Mouse (Mus musculus) lung, postnatal 10 days (tissue): ENCODE data around the gene Palm2.

Source experiments
- DNase-seq: peaks from one replicate; pipeline ENCODE4 v3.0.0; 2021

Palm2 gene

DNA sequence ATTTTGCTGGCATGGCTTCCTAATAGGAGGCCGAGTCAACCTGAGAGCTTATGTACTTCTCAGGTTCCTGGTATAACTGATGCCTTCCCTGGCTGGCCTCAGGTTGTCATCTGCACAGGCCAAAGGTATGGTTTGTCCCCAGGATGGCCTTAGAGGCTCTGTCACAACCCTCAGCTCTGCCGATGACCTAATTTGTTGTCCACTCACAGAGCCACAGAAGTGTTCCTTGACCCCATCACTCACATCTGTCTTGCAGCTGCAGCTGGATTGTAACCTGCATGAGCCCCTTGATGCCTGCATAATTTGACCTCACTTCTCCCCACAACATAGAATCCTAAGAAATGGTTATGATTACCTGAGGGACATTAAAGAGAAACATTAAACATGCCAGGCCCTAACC, 190.8 kb downstream of the Palm2 start:
- no peak for DNase-seq

DNA sequence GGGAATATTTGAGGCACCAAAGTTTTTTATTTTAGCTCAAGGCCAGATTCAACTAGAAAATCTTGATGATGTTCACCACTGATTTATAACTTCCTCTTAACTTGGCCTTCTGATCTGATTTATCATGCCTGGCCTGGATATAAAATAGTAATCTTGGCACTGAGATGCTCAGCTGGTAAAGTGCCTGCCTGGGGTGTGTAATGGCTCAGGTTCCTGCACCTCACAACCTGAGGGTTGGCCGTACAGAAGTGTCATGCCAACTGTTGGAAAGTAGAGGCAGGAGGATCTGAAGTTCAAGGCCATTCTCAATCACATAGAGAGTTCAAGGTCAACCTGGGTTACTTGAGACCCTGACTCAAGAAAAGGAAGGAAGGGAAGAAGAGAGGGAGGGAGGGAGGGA, 191.3 kb downstream of the Palm2 start:
- DNase-seq = no peak

DNA sequence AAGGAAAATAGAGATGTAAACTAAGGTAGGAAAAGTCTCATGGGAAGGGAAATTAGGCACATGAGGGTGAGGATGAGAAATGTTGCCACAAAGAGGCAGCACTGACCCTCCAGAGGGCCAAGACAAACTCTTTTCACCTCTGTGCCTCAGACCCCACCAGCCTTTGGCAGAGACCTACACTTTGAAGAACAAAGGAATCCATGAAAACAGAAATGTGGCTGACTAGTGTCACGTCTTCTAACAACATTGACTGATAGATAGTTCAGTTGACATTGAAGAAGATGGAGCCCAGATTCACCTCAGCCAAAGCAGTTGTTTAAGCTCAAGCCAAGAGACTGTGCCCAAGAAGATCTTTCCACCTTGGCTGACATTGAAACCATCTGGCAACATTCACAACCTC, 191.7 kb downstream of the Palm2 start:
- no peak for DNase-seq

DNA sequence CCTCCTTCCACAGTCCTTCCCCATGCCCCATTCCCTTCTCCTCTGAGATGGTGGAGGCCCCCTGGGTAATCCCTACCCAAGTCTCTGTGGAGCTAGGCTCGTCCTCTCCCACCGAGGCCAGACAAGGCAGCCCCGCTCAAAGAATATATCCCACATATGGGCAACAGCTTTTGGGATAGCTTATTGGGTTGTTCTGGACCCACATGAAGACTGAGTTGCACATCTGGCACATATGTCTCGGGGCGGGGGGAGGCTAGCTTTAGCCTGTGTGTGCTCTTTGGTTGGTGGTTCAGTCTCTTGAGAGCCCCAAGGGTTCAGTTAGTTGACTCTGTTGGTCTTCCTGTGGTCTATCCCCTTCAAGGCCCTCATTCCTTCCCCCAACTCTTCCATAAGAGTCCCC, 192.9 kb downstream of the Palm2 start:
- DNase-seq = no peak

DNA sequence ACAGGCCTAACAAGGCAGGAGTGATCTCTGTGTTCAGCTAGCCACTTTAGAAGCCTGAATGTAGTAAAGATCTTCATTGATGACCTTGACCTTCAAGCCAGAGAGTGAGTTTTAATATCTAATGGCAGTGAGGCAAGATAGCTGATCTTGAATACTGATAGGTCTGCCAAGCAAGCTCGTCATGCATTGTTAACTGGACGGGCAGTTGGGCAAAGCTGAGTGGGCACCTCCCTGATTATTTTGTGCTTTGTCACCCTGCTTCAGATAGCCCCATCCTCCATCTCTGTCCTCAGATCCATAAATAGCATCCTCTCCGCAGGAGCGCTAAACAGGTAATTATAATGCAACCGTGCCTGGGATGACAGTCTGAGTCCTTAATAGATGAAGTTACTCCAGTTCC, 198.3 kb downstream of the Palm2 start:
- DNase-seq = no peak

DNA sequence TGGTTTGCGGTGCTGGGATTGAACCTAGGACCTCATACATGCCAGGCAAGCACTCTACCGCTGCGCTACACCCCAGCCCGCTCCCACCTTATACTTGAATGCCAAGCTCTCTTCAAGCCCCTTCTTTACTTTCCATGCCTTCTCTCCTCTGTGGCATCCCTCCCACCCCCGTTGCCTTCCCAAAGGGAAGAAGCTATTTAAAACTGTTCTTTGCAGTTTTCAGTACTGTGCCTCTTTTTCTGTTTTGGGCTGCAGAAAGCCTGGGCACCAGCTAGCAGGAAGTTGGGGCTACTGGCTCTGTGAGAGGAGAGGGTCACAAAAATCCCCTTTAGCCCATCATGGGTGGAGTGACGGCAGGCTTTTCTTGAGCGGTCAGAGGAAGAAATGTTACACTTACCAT, 199.0 kb downstream of the Palm2 start:
- DNase-seq = no peak

DNA sequence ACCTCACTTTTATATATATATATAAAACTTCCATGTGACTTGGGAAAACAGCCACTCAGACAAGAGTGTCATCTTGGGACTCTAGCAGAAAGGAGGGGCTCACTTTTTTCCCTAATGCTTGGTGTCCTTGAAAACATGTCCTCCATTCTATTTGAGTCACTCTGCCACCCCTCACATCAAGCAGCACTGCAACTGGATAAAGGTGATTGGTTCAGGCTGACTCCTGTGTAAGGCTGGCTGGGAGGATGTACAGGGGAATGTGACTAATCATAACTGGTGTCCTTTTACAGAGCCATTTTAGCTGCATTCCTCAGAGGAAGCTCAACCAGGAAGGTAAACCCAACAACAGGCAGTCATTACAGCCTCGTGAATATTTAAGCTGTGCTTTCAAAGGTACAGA, 200.9 kb downstream of the Palm2 start:
- DNase-seq = no peak

DNA sequence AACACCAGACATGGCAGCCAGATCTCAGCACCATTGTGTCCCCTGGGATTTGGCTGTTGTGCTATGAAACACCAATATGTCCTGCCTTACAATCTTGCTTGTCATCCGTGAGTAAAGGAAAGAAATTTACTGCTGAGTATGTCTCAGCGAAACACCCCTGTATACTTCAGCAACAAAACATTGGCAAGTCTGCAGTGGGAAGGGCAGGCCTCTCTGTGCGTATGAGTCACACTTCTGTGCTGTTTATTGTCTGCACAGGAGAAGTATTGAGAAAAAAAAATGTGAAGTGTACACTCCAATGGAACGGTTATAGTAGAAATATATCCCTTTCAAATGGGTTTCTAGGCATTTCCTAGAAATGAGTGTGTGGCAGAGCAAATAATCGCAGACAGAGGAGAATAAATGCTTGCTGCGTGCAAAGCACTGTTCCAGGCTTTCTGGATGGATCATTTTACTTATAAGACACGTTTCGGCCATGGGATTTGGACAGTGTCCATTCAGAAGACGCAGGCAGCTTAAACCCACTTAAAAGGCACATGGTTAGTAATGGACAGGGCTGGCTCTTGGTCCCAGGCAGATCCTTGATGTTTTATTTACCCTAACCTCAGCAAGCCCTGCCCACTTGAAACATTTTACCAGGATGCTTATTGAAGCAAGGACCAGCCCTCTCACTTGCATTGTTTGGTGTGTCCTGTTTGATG, 202.9 kb downstream of the Palm2 start:
- DNase-seq = no peak

DNA sequence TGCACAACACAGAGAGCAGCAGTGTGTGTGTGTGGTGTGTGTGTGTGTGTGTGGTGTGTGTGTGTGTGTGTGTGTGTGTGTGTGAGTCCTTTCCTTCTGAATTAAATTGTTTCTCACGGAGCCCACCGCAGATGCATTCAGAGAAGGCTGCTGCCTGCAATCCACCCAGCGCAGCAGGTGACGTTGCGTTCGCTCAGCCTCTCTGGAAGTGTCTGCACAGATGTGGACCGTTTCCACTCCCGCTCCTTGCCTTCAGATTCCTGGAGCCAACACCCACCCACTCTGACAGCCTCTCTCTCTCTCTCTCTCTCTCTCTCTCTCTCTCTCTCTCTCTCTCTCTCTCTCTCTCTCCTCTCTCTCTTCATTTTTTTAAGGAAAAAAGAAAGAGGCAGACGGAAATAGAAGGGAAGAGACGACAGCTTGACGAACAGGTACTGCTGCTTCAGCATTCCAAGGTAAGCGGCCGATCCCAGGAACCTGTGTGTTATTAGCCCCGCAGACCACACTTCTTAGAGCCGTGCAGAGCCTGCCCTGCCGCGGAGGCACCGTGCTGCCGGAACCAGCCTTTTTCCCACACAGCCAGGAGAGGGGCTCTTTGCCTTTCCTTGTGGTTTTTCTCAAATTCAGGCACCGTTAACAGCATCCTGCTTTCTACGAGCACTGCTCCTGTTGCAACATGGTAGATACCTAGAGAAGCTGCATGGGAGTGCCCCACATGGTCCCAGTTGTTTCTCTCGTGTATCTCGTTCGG, 203.8 kb downstream of the Palm2 start:
- no peak for DNase-seq

DNA sequence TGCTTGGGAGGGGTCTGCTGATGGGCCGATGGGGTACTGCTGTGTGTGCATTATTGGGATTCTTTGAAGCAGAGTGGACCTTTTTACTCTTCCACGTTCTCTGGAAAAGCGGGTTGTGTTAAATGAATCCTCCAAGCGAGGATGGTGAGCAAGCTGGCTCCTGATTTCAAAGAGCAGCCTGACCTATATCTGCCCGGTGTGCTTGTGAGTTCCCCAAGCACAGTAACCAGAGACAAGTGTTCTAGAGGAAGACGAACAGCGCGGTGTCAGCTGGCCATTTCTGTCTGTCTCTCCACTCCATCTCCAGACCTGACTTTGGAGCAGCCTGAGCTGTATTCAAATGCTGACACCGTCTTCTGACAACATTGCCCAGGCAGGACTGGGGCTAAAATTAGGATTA, 204.9 kb downstream of the Palm2 start:
- DNase-seq = no peak

DNA sequence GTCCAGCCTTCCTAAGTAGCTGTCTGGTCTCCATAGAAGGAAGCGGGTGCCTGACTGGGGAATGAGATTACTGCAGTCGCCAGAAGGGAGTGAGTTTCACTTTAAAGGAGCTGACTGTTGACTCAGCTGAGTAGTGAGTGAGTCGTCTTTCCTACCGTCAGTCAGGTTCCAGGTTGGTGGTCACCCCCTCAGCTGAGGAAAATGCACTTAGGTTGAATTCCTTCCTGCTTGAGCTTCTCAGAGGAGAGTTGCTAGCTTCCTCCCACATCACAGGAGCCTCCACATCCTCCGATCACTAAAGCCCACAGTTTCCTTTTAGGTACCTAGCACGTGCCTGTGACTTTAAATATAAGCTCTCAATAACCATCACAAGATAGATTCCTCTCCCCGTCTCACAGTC, 206.2 kb downstream of the Palm2 start:
- no peak for DNase-seq

DNA sequence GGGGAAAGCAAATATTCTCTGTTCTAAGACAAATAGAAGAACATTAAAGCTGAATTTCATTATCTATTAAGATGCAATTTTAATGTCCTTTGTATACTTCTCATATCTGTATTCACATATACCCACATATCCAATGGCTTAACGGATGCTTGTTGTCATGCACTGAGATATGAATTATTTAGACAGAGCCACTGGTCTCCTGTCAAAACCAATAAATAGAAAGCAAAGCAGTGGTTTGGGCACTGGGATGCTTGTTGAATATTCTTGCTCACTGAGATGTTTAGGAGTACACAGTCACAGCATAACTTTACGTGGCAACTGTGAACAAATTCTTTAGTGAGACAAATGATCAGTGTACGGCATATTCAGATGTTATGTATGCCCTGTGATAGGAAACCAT, 206.9 kb downstream of the Palm2 start:
- no peak for DNase-seq

DNA sequence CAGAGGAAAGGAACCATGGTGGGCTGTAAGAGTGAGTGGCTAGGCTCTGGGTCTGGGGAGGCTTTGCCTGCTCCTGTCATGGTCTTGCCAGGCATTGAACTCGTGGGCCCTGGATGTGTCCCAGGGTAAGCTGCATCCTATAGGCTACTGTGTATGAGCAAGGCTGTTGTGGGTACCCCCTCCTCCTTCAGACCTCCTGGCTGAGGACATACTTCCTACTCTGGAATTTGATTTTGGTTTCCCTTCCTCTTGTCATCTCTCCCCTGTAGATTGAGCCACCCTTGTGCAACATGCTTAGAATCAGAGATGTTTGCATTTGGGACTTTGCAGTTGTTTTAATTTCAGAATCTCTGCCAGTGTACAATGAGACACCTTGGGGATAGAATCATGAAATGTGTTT, 216.9 kb downstream of the Palm2 start:
- no peak for DNase-seq

DNA sequence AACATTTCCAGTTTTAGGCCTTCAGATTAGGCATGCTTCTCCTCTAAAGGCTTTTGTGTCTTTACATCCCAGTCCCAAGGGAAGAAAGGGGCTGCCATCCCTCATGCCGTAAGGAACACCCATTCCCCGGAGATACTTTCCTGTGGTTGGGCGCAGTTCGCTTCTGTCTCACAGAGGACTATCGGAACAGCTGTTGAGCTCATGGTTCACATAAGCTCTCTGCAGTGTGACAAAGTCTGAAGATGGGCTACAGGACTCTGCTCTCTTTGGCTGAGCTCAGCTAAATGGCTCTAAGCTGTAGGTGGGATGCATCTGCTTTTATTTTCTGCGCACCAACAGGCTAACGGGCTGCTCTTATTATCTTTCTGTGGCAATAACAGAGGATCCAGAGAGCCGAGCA, 217.5 kb downstream of the Palm2 start:
- no peak for DNase-seq

DNA sequence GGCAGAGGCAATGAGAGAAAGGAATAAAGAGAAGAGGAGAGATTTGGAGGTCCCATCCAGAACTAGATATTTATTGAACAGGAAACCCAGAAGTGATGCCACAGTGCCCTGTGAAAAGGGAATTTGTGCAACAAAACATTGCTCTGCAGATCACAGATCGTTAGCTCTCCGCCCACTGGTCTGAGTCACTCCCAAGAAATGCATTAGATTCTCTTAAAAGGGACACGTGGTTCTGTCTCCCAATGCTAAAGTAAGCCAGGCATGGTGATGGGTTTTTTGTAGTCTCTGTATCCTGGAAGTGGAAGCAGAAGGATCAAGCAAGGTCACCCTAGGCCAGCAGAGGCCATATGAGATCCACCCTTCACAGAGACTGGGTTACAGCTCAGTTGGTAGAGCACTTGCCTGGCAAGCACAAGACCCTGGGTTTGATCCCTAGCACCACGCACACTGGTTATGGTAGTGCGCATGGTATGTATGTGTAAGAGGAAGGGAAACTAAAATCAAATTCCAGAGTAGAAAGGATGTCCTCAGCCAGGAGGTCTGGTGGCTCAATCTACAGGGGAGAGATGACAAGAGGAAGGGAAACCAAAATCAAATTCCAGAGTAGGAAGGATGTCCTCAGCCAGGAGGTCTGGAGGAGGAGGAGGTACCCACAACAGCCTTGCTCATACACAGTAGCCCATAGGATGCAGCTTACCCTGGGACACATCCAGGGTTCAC, 218.3 kb downstream of the Palm2 start:
- no peak for DNase-seq

DNA sequence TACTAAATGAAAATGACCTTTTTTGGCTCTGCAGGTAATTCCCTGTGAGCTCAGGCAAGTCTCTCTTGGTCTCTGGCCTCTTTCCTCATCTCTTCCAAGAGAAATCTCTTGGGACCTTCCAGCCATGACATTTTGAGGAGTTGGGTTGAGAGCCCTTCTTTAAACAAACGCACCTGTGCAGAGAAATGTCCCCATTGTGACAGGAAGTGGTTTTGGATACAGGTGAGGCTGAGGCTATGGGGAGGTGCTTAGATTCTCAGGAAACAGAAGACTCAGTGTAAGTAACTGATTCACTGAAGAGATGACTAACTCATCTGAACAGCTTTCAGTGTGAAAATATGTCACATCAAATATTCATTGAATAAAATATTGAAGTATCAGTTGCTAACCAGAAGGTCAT, 221.9 kb downstream of the Palm2 start:
- no peak for DNase-seq

DNA sequence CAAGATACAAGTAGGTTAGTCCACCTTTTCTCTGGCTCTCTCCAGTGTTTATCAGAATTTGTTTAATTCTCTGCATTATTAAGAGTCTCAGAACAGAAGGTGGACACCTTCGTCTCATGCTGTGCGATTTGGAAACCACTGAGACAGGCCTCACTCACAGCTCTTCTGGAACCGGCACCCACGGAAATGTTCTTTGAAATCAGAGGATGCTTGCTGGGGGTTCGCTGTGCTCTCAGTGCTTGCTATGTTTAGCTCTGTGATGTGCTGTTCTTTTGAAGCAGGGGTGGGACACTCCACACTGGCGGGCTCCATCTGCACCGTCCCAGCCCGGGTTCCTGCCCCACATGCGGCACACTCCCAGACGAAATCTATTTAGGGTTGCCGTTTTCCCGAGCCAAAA, 222.3 kb downstream of the Palm2 start:
- no peak for DNase-seq

DNA sequence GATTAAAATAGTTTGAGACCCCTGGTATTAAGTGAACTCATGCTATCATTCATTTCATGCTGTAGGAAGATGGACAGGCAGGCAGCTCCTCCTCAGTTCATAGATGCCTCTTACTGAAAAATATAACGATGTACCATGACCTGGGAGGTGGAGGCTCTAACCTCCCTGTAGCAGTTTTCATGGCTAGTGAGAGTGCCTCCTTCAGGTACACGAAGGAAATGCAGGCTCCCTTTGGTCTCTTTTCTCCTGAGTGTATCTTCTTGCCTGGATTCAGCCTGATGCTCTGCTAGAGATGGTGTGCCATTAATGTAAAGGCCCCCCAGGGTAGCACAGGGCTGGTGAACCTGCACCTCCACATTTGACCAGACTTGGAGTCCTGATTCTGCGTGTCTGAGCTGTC, 222.8 kb downstream of the Palm2 start:
- DNase-seq = no peak

DNA sequence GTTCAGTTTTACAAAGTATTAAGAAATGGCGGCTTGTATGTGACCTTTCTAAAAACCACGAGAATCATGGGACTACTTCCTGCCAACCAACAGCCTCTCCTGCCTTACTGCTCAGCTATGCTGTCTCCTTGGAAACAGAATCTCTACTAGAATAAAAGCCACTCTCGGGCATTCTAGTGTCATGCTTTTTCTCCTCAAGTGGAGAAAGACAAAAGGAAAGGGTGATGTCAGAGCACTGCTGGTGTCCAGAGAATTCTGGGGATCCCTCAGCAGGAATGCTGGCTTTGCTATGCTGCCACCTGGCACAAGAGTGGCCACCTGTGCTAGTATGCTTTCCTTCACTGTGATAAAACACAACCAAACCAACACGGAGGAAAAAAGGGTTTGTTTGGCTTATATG, 226.4 kb downstream of the Palm2 start:
- DNase-seq = no peak

DNA sequence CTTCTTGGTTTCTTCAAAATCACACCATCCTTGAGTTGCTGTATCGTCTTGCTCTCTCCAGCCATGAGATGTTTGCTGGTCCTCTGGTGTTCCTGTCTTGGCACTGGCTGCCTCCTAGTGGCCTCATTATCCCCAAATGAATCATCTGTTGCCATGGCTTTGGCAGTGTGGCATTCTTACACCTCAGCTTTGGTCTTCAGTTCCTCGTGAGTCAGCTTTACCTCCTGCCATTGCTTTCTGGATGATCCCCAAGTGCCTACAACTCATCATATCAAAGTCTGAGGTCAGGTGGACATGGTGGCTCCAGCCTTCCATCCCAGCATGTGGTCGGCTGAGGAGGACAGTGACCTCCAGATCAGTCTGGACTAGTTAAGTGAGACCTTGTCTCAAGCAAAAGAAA, 232.1 kb downstream of the Palm2 start:
- DNase-seq = no peak

DNA sequence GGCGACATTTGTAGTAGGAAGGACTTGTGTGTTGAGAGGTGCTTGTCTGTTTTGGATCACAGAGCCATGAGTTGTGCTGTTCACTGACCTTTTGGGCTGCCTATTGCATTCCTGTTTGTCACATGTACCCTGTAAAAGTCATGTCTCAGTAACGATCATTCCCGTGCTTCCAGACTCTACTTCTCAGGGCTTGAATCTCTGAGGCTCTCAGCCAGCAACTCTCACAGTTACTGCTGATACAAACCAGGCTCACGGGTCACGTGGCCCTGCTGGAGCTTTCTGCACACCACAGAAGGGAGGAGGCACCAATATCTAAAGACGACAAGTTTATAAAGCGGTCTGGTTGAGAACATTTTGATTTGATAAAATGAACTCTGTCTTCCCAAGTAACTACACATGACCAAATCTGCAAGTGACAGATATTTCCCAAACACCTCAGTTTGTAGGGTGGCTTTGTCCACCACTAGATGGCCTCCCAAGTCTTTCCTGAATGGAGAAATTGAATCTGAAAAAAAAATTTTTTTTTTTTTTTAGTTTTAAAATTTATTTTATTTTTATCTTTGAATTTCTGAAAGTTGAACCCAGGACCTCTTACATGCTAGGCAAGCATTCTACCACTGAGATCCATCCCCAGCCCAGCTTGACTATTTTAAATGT, 236.9 kb downstream of the Palm2 start:
- peak; percentile 47 for DNase-seq

DNA sequence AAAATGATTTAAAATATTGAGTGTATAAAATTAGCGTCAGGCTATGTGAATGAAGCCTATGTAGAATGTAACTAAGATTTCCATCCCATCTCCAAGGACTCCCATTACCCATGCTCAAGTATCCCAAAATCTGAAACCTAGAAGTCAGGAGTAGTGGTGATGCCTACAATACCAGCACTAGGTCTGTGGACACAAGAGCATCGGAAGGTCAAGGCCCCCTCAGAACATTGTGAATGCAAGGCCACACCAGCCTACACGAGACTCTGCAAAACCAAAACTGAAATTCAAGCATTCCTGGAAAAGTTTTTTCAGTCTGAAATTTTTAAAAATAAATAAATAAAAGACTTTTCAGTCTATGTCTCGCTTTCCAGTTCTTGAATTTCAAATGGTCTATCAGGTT, 238.5 kb downstream of the Palm2 start:
- no peak for DNase-seq

DNA sequence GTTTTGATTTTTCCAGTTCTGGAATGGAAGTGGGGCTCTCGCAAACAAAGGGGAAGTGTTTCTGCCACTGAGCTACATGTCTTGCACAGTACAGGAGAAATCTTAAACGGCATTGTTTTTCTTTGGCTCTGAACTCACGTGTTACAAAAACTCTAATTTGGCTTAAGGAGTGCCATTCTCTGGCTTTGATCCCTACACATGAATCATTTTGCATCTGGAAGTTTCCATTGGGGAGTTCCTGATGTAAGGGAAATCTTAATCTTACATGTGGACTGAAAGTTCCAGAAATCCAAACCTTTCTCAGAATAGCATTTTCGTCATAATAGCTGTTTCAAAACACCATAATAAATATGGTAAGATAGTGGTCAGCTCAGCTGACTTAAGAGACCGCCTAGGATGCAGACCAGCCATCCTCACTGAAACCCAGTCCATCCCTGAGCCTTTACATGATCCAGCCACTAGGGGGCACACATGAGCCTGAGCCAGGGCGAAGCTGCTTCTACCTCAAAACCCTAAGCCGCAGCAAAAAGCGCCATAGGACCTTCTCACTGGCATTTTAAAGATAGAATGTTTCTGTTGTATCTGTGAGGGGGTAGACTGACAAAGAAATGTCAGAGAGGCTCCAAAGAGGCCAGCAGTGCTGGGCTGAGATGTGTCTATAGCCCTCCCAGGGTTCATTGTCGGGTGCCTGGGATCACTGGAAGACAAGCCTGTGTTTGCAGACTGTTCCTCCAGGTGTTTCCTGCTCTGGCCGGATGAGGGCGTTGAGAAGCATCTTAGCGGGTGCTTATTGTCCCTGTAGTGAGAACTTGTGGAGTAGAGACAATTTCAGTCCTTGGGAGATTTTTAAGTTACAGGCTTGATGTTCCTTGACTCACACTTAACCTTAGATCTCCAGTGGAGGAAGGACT, 239.2 kb downstream of the Palm2 start:
- DNase-seq = peak; percentile 92
